Mouse (Mus musculus) forebrain, embryonic 14.5 days (tissue): ENCODE results near the gene Pwp2. TPM values are rescaled to one million over a fixed set of nuclear protein-coding genes. Genes with fewer than 3 reads are reported as not detected.

Source experiments
- ATAC-seq: fragments of 200-750 bp; cut with Nextera tagmentation; 2 replicates; pipeline ENCODE4 v1.8.0; 2017; ENCODE audit warnings: mild to moderate bottlenecking, moderate library complexity
- DNase-seq: peaks from one replicate; pipeline ENCODE4 v3.0.0-alpha.2; 2015; ENCODE audit warnings: low spot score
- H3K27ac ChIP-seq: fragments of 300-500 bp; sonication (generic); 2 replicates; pipeline ENCODE4 v1.5.1; 2014; ENCODE audit warnings: low read depth, mild to moderate bottlenecking, control low read depth, low read length, moderate library complexity
- H3K27me3 ChIP-seq: fragments of 300-500 bp; sonication (generic); replicated peaks from 2 replicates; pipeline ENCODE4 v1.6.1; 2014; ENCODE audit warnings: low read length, control low read depth, mixed read lengths; ENCODE audit not compliant: control insufficient read depth, insufficient read depth
- H3K36me3 ChIP-seq: fragments of 300-500 bp; sonication (generic); 2 replicates; pipeline ENCODE4 v1.6.1; 2014; ENCODE audit warnings: low read length, control low read depth; ENCODE audit not compliant: control insufficient read depth, insufficient read depth
- H3K4me1 ChIP-seq: fragments of 300-500 bp; sonication (generic); 2 replicates; pipeline ENCODE4 v1.6.1; 2014; ENCODE audit warnings: antibody characterized with exemption, low read length, control low read depth; ENCODE audit not compliant: control insufficient read depth, insufficient read depth
- H3K4me2 ChIP-seq: fragments of 300-500 bp; sonication (generic); 2 replicates; pipeline ENCODE4 v1.6.1; 2014; ENCODE audit warnings: mild to moderate bottlenecking, control low read depth, low read length
- H3K4me3 ChIP-seq: fragments of 300-500 bp; sonication (generic); 2 replicates; pipeline ENCODE4 v1.5.1; 2014; ENCODE audit warnings: low read depth, low read length, control low read depth
- H3K9ac ChIP-seq: fragments of 300-500 bp; sonication (generic); 2 replicates; pipeline ENCODE4 v1.6.1; 2014; ENCODE audit warnings: mild to moderate bottlenecking, low read length, control low read depth, moderate library complexity
- H3K9me3 ChIP-seq: fragments of 300-500 bp; sonication (generic); replicated peaks from 2 replicates; pipeline ENCODE4 v1.6.1; 2016; ENCODE audit warnings: low read length, control low read depth, mixed read lengths; ENCODE audit not compliant: control insufficient read depth
- WGBS: fragments of 180-500 bp; shearing (Covaris S2); extraction: QIAGEN DNeasy Blood & Tissue Kit; methylation state at CpG from one replicate; pipeline ENCODE4 v1.1.7; 2014; 5-methylcytosine and 5-hydroxymethylcytosine counted together
- polyA plus RNA-seq: library from polyadenylated mRNA; unstranded; fragments of >200 nt; fragmentation: Nextera tagmentation; extraction: Ambion mirVana; gene quantifications from 2 replicates; pipeline ENCODE4 v1.2.1, GENCODE M21; 2014

Pwp2 gene
- polyA plus RNA-seq, 1 experiment from 2014 or later = 16.4 TPM

DNA sequence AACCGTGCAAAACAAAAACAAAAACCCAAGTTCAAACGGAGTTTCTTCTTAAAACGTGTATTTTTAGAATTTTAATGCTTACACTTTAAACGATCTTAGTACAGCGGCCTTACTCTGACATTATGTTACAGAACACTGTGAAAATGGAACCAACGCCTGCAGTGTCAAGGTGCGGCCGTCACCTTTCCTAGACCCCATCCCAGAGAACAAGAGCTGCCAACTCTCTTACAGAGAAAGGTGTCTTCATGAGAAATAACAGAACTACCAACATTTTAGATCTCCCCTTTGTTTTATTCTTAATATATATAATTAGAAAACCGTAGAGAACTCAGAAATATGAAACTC, 404 bp upstream of the Pwp2 start:
- peak overlapping the region; percentile 71 for H3K4me3 ChIP-seq
- H3K9ac ChIP-seq = peak overlapping the region; percentile 64
- no peaks in the 10 kb centered on the region for H3K27me3 ChIP-seq
- peaks cover 10% of the 10 kb centered on the region; the same call in 1 of the 2 replicates for H3K4me1 ChIP-seq
- no peaks in the 10 kb centered on the region for H3K9me3 ChIP-seq
- DNase-seq (no peak), ATAC-seq (peak; percentile 35; the same call in 1 of the 2 replicates)
- WGBS = 27% methylated on average over 9 of the region's 9 CpGs
- H3K4me2 ChIP-seq = peak overlapping the region; percentile 96
- H3K36me3 ChIP-seq = peaks cover 65% of the 10 kb centered on the region
- peak overlapping the region; percentile 4; the same call in 1 of the 2 replicates for H3K27ac ChIP-seq

DNA sequence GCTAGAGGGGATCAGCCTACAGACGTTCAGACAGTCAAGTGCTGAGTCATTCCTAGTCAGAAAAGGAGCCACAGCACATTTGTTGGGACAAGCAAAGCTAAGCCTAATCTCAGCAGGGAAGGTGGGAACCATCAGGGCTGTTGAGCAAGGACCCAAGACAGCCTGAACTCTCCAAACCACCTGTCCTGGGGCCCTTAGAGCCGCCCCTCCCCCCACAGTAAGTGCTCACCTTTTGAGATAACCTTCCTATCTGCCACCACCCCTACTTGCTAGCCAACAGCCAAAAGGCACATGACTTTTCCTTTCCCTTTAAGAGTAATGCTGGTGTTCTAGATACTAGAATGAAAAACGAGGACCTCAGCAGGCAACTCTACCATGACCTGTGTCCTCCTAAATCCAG, 1.4 kb downstream of the Pwp2 start:
- ATAC-seq (no peak), DNase-seq (no peak)
- 91% methylated on average over 3 of the region's 3 CpGs for WGBS
- Histone ChIP-seq H3K36me3 (peaks cover 65% of the 10 kb centered on the region), H3K9ac (no peak overlapping the region), H3K27ac (no peak overlapping the region), H3K4me3 (no peak overlapping the region), H3K4me2 (no peak overlapping the region; the same call in 1 of the 2 replicates), H3K4me1 (peaks cover 10% of the 10 kb centered on the region; the same call in 1 of the 2 replicates), H3K27me3 (no peaks in the 10 kb centered on the region), H3K9me3 (no peaks in the 10 kb centered on the region)

DNA sequence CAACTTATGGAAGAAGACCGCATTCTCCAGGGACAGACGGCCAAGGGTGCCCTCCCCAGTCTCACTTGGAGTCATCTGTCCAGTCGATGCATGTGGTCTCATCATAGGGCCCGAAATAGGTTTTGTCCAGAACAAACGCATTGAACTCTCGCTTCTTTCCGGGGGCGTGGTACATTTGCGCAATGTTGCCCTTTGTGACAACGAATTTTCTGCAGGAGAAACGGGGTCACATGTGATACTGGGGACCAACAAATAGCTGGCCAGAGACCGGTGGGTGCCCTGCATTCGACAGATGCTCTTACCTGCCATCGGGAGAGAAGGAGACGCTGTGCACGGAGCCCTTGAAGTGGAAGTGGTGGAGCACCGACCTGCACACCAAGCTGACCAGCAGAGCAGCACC, 2.6 kb downstream of the Pwp2 start:
- ATAC-seq (no peak), DNase-seq (no peak)
- Histone ChIP-seq H3K4me2 (no peak overlapping the region), H3K27me3 (no peaks in the 10 kb centered on the region), H3K4me3 (no peak overlapping the region), H3K9ac (no peak overlapping the region), H3K4me1 (peaks cover 10% of the 10 kb centered on the region; the same call in 1 of the 2 replicates), H3K9me3 (no peaks in the 10 kb centered on the region), H3K36me3 (peaks cover 65% of the 10 kb centered on the region), H3K27ac (no peak overlapping the region)
- 95% methylated on average over 17 of the region's 17 CpGs for WGBS

DNA sequence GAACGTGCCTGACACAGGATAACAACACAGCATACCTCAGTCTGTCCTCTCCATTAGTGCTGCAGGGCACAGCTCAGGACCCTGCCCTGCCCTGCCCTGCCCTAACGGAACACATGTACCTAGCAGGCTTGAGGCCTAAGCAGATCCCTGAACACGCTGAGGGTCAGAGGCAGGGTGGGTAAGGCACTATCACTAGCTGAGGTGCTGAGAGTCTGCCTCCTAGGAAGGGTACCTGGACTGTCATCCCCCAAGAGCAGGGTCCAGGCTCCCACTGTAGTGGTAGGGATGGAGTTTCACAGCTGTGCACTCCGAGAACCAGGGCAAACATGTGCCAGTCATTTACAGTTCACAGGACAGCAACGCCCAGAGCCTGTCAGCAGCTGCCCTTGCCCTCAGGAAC, 10.5 kb downstream of the Pwp2 start:
- no peak overlapping the region for H3K9ac ChIP-seq
- peaks cover 87% of the 10 kb centered on the region for H3K36me3 ChIP-seq
- ATAC-seq (no peak), DNase-seq (no peak)
- H3K27me3 ChIP-seq = no peaks in the 10 kb centered on the region
- no peak overlapping the region for H3K4me2 ChIP-seq
- H3K4me1 ChIP-seq = no peaks in the 10 kb centered on the region
- no peaks in the 10 kb centered on the region for H3K9me3 ChIP-seq
- no peak overlapping the region for H3K4me3 ChIP-seq
- 86% methylated on average over 5 of the region's 5 CpGs for WGBS
- H3K27ac ChIP-seq = no peak overlapping the region

DNA sequence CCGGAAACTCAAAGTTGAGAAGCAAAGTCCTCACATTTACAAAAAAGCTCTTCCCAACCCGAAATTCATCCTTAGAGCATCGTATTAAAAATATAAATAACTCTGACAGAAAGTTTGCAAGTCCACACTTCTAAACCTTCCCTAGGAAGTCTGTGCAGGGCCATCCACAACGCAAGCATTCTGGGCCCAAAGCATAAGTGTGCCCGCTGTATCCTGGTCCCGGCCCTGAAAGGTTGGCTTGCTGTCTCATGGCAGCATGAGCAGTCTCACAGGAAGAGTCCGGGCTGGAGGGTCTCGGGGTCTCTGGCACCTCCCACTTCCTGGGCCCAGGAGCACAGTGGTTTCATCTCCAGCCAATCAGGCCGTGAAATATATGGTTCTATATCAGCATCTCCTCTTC, 13.4 kb downstream of the Pwp2 start:
- Histone ChIP-seq H3K4me3 (no peak overlapping the region), H3K9ac (no peak overlapping the region), H3K4me1 (peaks cover 5% of the 10 kb centered on the region; the same call in 1 of the 2 replicates), H3K36me3 (peaks cover 69% of the 10 kb centered on the region), H3K4me2 (no peak overlapping the region), H3K27me3 (no peaks in the 10 kb centered on the region), H3K9me3 (no peaks in the 10 kb centered on the region), H3K27ac (no peak overlapping the region)
- no peak for ATAC-seq
- 95% methylated on average over 9 of the region's 9 CpGs for WGBS
- no peak for DNase-seq

DNA sequence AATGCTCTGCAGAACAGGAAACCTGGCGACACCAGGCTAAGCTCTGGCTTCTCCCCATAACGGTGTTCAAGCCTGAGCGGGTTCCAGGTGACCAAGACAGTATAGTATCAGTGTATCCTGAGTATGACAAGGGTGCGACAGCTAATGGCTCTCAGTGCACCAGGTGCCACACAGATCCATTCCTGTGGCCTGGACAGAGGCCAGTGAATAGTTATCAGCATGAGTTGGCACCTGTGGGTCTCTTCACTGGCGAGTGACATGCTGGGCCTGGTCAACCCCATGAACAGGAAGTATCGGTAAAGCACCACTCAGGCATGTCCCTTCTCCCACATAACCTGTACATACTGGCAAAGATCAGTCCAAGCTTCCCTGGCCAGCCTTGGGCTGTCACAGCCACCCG, 13.9 kb downstream of the Pwp2 start:
- H3K36me3 ChIP-seq = peaks cover 69% of the 10 kb centered on the region
- no peak overlapping the region for H3K4me2 ChIP-seq
- H3K9me3 ChIP-seq = no peaks in the 10 kb centered on the region
- H3K27ac ChIP-seq = no peak overlapping the region
- H3K4me3 ChIP-seq = no peak overlapping the region
- no peaks in the 10 kb centered on the region for H3K27me3 ChIP-seq
- no peak for ATAC-seq
- DNase-seq = no peak
- peaks cover 5% of the 10 kb centered on the region; the same call in 1 of the 2 replicates for H3K4me1 ChIP-seq
- H3K9ac ChIP-seq = no peak overlapping the region
- WGBS = 94% methylated on average over 7 of the region's 7 CpGs

DNA sequence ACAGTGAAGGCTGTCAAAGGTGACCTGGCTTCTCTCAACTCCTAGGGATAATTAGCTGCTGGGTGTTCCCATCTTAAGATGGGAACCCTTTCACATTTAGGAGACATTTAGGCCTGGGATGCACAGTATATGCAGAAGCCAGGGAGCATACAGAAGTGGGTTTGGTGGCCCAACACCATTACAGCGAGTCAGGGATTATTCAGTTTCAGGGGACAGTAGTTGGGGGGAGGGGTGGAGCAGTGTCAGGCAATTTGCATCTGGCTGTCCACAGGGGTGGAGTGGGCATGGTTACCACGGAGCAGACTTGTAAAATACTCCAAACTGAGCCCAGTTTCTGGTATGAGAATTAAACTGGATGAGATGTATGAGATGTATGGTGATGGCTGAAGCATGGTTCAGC, 14.5 kb downstream of the Pwp2 start:
- peak overlapping the region; percentile 87 for H3K4me2 ChIP-seq
- no peak overlapping the region for H3K4me3 ChIP-seq
- DNase-seq (no peak), ATAC-seq (no peak)
- peaks cover 5% of the 10 kb centered on the region; the same call in 1 of the 2 replicates for H3K4me1 ChIP-seq
- H3K27ac ChIP-seq = no peak overlapping the region
- H3K27me3 ChIP-seq = no peaks in the 10 kb centered on the region
- H3K36me3 ChIP-seq = peaks cover 67% of the 10 kb centered on the region
- WGBS = 65% methylated on average over 2 of the region's 2 CpGs
- no peak overlapping the region for H3K9ac ChIP-seq
- H3K9me3 ChIP-seq = no peaks in the 10 kb centered on the region

DNA sequence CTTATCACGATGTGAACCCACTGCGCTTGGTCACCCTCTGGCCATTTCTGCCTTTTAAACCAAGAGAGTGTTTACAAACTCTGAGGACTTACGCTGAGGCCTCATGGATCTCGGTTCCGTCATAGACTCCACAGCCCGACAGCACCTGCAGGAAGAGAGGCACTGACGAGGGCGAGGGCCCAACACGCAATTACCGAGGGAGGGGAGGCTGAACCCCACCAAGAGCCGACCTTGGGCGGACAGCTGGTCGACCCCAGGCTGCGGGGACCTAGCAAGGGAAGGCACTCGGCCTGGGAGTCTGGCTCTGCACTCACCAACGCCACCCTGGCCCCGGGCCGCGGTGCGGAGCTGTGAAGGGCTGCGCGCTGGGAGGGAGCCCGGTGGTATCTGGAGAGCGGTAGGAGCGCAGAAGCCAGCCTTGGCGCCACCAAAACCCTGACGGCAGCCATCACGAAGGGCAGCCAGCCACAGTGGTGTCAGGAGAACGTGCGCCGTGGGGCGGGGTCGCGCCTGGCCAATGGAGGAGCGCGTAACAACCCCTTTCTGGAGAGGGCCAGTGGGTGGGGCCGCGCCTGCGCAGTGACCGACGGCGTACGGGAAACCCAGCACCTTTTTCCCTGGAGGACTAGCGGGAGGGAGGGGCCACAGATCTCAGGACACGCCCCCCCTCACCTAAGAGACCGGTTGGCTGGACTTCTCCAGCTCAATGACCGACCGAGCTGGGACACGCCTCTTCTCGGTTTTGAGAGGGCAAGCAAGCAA, 15.5 kb downstream of the Pwp2 start, which contains the start of gene D10Jhu81e:
Gene D10Jhu81e (minus strand): TSS at position 502 of the 762 bp plus-strand sequence.
- H3K4me2 ChIP-seq = peak within 1 kb of the TSS; percentile 87
- H3K4me3 ChIP-seq = peak within 1 kb of the TSS; percentile 84
- H3K9ac ChIP-seq = peak within 1 kb of the TSS; percentile 84
- H3K9me3 ChIP-seq = no peaks in the 10 kb centered on the region
- 2% methylated on average over 50 of the region's 50 CpGs for WGBS
- no peaks in the 10 kb centered on the region for H3K27me3 ChIP-seq
- peak within 1 kb of the TSS; percentile 39; the same call in 1 of the 2 replicates for H3K27ac ChIP-seq
- DNase-seq = peak; percentile 98
- ATAC-seq = peak; percentile 97
- H3K4me1 ChIP-seq = peaks cover 5% of the 10 kb centered on the region; the same call in 1 of the 2 replicates
- H3K36me3 ChIP-seq = peaks cover 65% of the 10 kb centered on the region

DNA sequence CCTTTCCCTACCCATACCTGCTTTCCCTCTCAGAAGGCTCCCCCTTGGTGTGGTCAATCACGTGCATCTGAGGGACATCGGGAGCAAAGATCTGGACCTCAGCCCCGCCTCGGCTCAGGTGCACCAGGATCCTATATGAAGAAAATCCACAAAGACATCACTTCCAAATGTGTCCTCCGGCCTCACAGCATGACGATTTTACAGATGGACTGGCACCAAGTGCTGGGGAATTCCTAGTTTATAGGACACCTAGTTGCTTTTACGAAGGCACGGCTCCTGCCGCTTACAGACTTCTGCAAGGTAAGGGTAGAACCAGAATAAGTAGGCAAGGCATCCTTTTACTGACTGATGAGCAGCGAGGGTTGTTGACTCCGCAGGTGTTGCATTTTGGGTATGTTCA, 16.2 kb downstream of the Pwp2 start:
- Histone ChIP-seq H3K4me1 (peaks cover 5% of the 10 kb centered on the region; the same call in 1 of the 2 replicates), H3K4me3 (peak overlapping the region; percentile 84), H3K4me2 (peak overlapping the region; percentile 87), H3K27me3 (no peaks in the 10 kb centered on the region), H3K27ac (no peak overlapping the region), H3K9ac (peak overlapping the region; percentile 84), H3K9me3 (no peaks in the 10 kb centered on the region), H3K36me3 (peaks cover 60% of the 10 kb centered on the region)
- 90% methylated on average over 11 of the region's 11 CpGs for WGBS
- DNase-seq (no peak), ATAC-seq (no peak)
